Mouse (Mus musculus) brown adipose tissue, adult 24 weeks (tissue): Measurements from ENCODE around the gene Fads2. TPM values are rescaled to one million over a fixed set of nuclear protein-coding genes. Genes with fewer than 3 reads are reported as not detected.
A peak's percentile ranks its signal among the peaks of the same experiment; 100 is the strongest.

Experiments
- H3K27ac ChIP-seq: fragments of 200-500 bp; replicated peaks from 2 replicates; pipeline ENCODE4 v1.5.1; 2012; ENCODE audit warnings: low read depth, mild to moderate bottlenecking, low read length
- H3K4me1 ChIP-seq: fragments of 200-500 bp; 2 replicates; pipeline ENCODE4 v1.6.1; 2012; ENCODE audit warnings: low read length, mixed read lengths; ENCODE audit not compliant: control insufficient read depth, insufficient read depth, insufficient read length
- H3K4me3 ChIP-seq: fragments of 200-500 bp; 2 replicates; pipeline ENCODE4 v1.5.1; 2012; ENCODE audit warnings: low read depth, mild to moderate bottlenecking, low read length, moderate library complexity; ENCODE audit not compliant: insufficient read depth
- polyA plus RNA-seq: library from polyadenylated mRNA; stranded (reverse); fragments of >200 nt; gene quantifications from 2 replicates; pipeline ENCODE4 v1.2.4, GENCODE M21; 2012; ENCODE audit not compliant: missing spikeins, insufficient read depth, insufficient read length

The Fads2 gene
- polyA plus RNA-seq, 1 experiment: 9.6 TPM

GRCm38 (mm10) chr19:10046983-10047382 is 54.6 kb downstream of the Fads2 start:
- Histone ChIP-seq H3K27ac (no peak overlapping the region), H3K4me3 (no peak overlapping the region), H3K4me1 (peaks cover 19% of the 10 kb centered on the region)

- Histone ChIP-seq H3K4me1 (peaks cover 21% of the 10 kb centered on the region), H3K27ac (0 out of 2 replicates have a peak overlapping the region, but pooled peaks have one; percentile 3), H3K4me3 (no peak overlapping the region)
These were observed 55.2 kb downstream of the Fads2 start for GRCm38 (mm10) chr19:10046346-10046745.

- H3K27ac ChIP-seq: no peak overlapping the region
- H3K4me3 ChIP-seq: no peak overlapping the region
- H3K4me1 ChIP-seq: peaks cover 21% of the 10 kb centered on the region
These were observed 55.8 kb downstream of the Fads2 start for GRCm38 (mm10) chr19:10045707-10046106.

GRCm38 (mm10) chr19:10043643-10044042 is 57.9 kb downstream of the Fads2 start:
- Histone ChIP-seq H3K4me1 (peaks cover 19% of the 10 kb centered on the region), H3K4me3 (peak overlapping the region; percentile 66), H3K27ac (peak overlapping the region; percentile 72)

- Histone ChIP-seq H3K27ac (peak overlapping the region; percentile 72), H3K4me3 (peak overlapping the region; percentile 66), H3K4me1 (peaks cover 21% of the 10 kb centered on the region)
These were observed 58.7 kb downstream of the Fads2 start for GRCm38 (mm10) chr19:10042816-10043215.

- H3K4me1 ChIP-seq: peaks cover 21% of the 10 kb centered on the region
- peak overlapping the region; percentile 72 for H3K27ac ChIP-seq
These were observed 59.3 kb downstream of the Fads2 start for GRCm38 (mm10) chr19:10042232-10042631.

GRCm38 (mm10) chr19:10041388-10042148 is 60.0 kb downstream of the Fads2 start, which contains the start of gene Fads3:
Gene Fads3 (plus strand): TSS chr19:10041569.
- H3K27ac ChIP-seq: peak within 1 kb of the TSS; percentile 72
- peak within 1 kb of the TSS; percentile 66 for H3K4me3 ChIP-seq
- peaks cover 21% of the 10 kb centered on the region for H3K4me1 ChIP-seq

More at GRCm38 (mm10) chr19:10042232-10042631, 59.3 kb downstream of the Fads2 start:
- peak overlapping the region; percentile 66 for H3K4me3 ChIP-seq

- Histone ChIP-seq H3K4me1 (peaks cover 21% of the 10 kb centered on the region), H3K27ac (no peak overlapping the region)
These were observed 60.6 kb downstream of the Fads2 start for GRCm38 (mm10) chr19:10040866-10041387.

GRCm38 (mm10) chr19:10039615-10040014 is 61.9 kb downstream of the Fads2 start:
- no peak overlapping the region for H3K27ac ChIP-seq
- no peak overlapping the region for H3K4me3 ChIP-seq
- H3K4me1 ChIP-seq: peaks cover 24% of the 10 kb centered on the region

More at GRCm38 (mm10) chr19:10040866-10041387, 60.6 kb downstream of the Fads2 start:
- H3K4me3 ChIP-seq: no peak overlapping the region; the same call in 1 of the 2 replicates

- Histone ChIP-seq H3K4me1 (peaks cover 24% of the 10 kb centered on the region), H3K4me3 (no peak overlapping the region), H3K27ac (no peak overlapping the region)
These were observed 62.6 kb downstream of the Fads2 start for GRCm38 (mm10) chr19:10038910-10039309.

GRCm38 (mm10) chr19:10038364-10038763 is 63.2 kb downstream of the Fads2 start:
- Histone ChIP-seq H3K4me1 (peaks cover 20% of the 10 kb centered on the region), H3K27ac (no peak overlapping the region; the same call in 1 of the 2 replicates), H3K4me3 (no peak overlapping the region)

- Histone ChIP-seq H3K4me1 (peaks cover 14% of the 10 kb centered on the region), H3K4me3 (no peak overlapping the region), H3K27ac (no peak overlapping the region)
These were observed 64.0 kb downstream of the Fads2 start for GRCm38 (mm10) chr19:10037534-10037933.

GRCm38 (mm10) chr19:10034785-10035447 is 66.6 kb downstream of the Fads2 start:
- Histone ChIP-seq H3K4me3 (no peak overlapping the region), H3K4me1 (peaks cover 10% of the 10 kb centered on the region), H3K27ac (no peak overlapping the region)

GRCm38 (mm10) chr19:10034356-10034755 is 67.2 kb downstream of the Fads2 start:
- H3K4me3 ChIP-seq: no peak overlapping the region
- H3K4me1 ChIP-seq: peaks cover 10% of the 10 kb centered on the region
- H3K27ac ChIP-seq: no peak overlapping the region

- H3K4me3 ChIP-seq: no peak overlapping the region
- no peak overlapping the region for H3K27ac ChIP-seq
- peaks cover 8% of the 10 kb centered on the region for H3K4me1 ChIP-seq
These were observed 68.2 kb downstream of the Fads2 start for GRCm38 (mm10) chr19:10033211-10033973.
